Mouse (Mus musculus): ENCODE results near the gene Cfap57.

DNA sequence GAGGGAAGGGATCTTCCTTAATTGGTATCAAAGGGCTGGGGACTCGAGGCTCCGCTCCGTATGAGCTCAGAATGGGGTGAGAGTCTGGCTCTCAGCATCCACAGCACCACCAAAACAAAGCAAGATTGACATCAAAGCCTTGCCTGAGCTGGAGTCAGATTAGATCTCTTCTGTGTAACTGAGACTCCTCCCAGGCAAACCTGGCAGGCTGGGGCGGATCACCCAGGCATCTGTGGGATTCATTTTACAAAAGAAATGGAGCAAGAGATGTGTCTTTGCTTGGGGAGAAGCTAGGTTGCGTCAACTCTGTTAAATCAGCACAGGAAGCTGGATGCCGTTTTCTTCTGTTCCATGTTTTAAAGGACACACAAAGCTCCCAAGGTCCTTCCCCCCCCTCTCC lies 111.5 kb downstream of the Cfap57 start:
- no peak for TF ChIP-seq CTCF (IDR thresholded peaks at IDR 0.05; ENCODE audit: insufficient read depth, low read length)
- TF ChIP-seq POLR2A (IDR thresholded peaks at IDR 0.05; ENCODE audit: borderline replicate concordance, extremely low read depth, low read depth, low read length), result no peak

Measured in lung, adult 2 months (tissue).